Comparison of ENCODE assay signal across 25 mouse cellular contexts in genomic region chr5:8327645-8328269, GRCm38 (mm10). TPM values are rescaled to one million over a fixed set of nuclear protein-coding genes. Genes with fewer than 3 reads are reported as not detected.
A peak's percentile ranks its signal among the peaks of the same experiment; 100 is the strongest.
DNase-seq lines count a peak whose midpoint lies in the region; ATAC-seq and TF ChIP-seq lines count a peak whose summit lies in the region.
"Had no signal": no experiment of that assay in that cellular context is flagged by ENCODE, and none has a peak within 500 bp of the region (broad histone marks: within the 10 kb centered on the region; RNA-seq: fewer than 3 reads in every experiment).

No protein-coding gene starts in this region.

- no peaks in the 10 kb centered on the region for H3K9me3 ChIP-seq in kidney, embryonic 15.5 days (replicated peaks)
- no peaks in the 10 kb centered on the region for H3K9me3 ChIP-seq in kidney, postnatal 0 days (replicated peaks; ENCODE audit: low read length)
- H3K9me3 ChIP-seq: embryonic facial prominence, embryonic 10.5 days; embryonic facial prominence, embryonic 12.5 days; forebrain, embryonic 13.5 days; forebrain, embryonic 15.5 days; G1E had no signal

- 0 out of 2 replicates have a peak, but pooled peaks have one; percentile 56 for ATAC-seq in kidney, embryonic 15.5 days (replicated peaks; ENCODE audit: low FRiP score)
- ATAC-seq in kidney, postnatal 0 days (replicated peaks; ENCODE audit: low FRiP score, low read depth), result no peak
- ATAC-seq in hematopoietic stem cell, adult 5-6 weeks (replicated peaks in 1 of 2; ENCODE audit: insufficient read depth in 1 of 2, low FRiP score in 2 of 2, low TSS enrichment in 1 of 2, low read depth in 1 of 2, poor library complexity in 2 of 2, severe bottlenecking in 2 of 2), result peak; percentile 36 to 42; a peak in 2 of 4 replicates
- ATAC-seq: activated CD4-positive, CD25-positive, alpha-beta regulatory T cell, adult 4 months; CD4-positive, CD25-positive, alpha-beta regulatory T cell, adult 4 months; forebrain, embryonic 13.5 days; forebrain, embryonic 15.5 days; forebrain, postnatal 0 days; Patski had no signal

- no peak for TF ChIP-seq CTCF in kidney, postnatal 0 days (IDR thresholded peaks at IDR 0.05; ENCODE audit: low read depth)

- 47% methylated on average over 4 of the region's 4 CpGs for WGBS in kidney, embryonic 15.5 days
- WGBS in kidney, postnatal 0 days, result 41% methylated on average over 4 of the region's 4 CpGs

- no peak for DNase-seq in kidney, adult 9 months
- DNase-seq in kidney, postnatal 0 days (ENCODE audit: low spot score), result no peak
- DNase-seq in kidney, adult 18-20 months, result no peak
- no peak for DNase-seq in spleen, postnatal 36 days (ENCODE audit: low spot score in 2 of 2)
- DNase-seq: adrenal gland, adult 8-10 months; adrenal gland, postnatal 14 days; adrenal gland, postnatal 36 days; B cell, adult 2 months; cerebellum, adult 11-12 months; cerebellum, adult 2 months; cerebellum, adult 9-10 months; cerebellum, postnatal 10 days; cerebellum, postnatal 25 days; forebrain, postnatal 0 days had no signal

- H3K4me2 ChIP-seq in kidney, embryonic 15.5 days, result no peak overlapping the region
- H3K4me2 ChIP-seq in kidney, postnatal 0 days (ENCODE audit: low read length), result no peak overlapping the region
- H3K4me2 ChIP-seq: embryonic facial prominence, embryonic 12.5 days; forebrain, embryonic 13.5 days; forebrain, embryonic 15.5 days had no signal

- no peak overlapping the region for H3K9ac ChIP-seq in kidney, embryonic 15.5 days
- H3K9ac ChIP-seq in kidney, postnatal 0 days (ENCODE audit: low read depth, low read length), result no peak overlapping the region
- H3K9ac ChIP-seq: embryonic facial prominence, embryonic 12.5 days; forebrain, embryonic 13.5 days; forebrain, embryonic 15.5 days; forebrain, postnatal 0 days had no signal

- H3K4me3 ChIP-seq in kidney, embryonic 15.5 days (replicated peaks), result no peak overlapping the region
- H3K4me3 ChIP-seq in kidney, postnatal 0 days (replicated peaks; ENCODE audit: low read depth, low read length), result no peak overlapping the region
- H3K4me3 ChIP-seq: embryonic facial prominence, embryonic 10.5 days; embryonic facial prominence, embryonic 12.5 days; forebrain, embryonic 13.5 days; forebrain, embryonic 15.5 days had no signal

- peak overlapping the region; percentile 27; the same call in 1 of the 2 replicates for H3K27ac ChIP-seq in kidney, embryonic 15.5 days
- 0 out of 2 replicates have a peak overlapping the region, but pooled peaks have one; percentile 6 for H3K27ac ChIP-seq in kidney, postnatal 0 days
- H3K27ac ChIP-seq: embryonic facial prominence, embryonic 10.5 days; embryonic facial prominence, embryonic 12.5 days; forebrain, embryonic 13.5 days; forebrain, embryonic 15.5 days had no signal

- no peaks in the 10 kb centered on the region for H3K27me3 ChIP-seq in kidney, embryonic 15.5 days
- no peaks in the 10 kb centered on the region for H3K27me3 ChIP-seq in kidney, postnatal 0 days (ENCODE audit: insufficient read depth, low read length)
- H3K27me3 ChIP-seq: CH12.LX; embryonic facial prominence, embryonic 12.5 days; forebrain, embryonic 13.5 days; forebrain, embryonic 15.5 days had no signal

- peaks cover 3% of the 10 kb centered on the region; the same call in 1 of the 2 replicates for H3K4me1 ChIP-seq in kidney, embryonic 15.5 days
- H3K4me1 ChIP-seq in kidney, postnatal 0 days (replicated peaks; ENCODE audit: insufficient read depth, low read length), result no peaks in the 10 kb centered on the region
- H3K4me1 ChIP-seq: embryonic facial prominence, embryonic 10.5 days; embryonic facial prominence, embryonic 12.5 days; forebrain, embryonic 13.5 days; forebrain, embryonic 15.5 days had no signal

- no peaks in the 10 kb centered on the region for H3K36me3 ChIP-seq in kidney, embryonic 15.5 days
- H3K36me3 ChIP-seq in kidney, postnatal 0 days (ENCODE audit: insufficient read depth, low read length), result no peaks in the 10 kb centered on the region
- H3K36me3 ChIP-seq: embryonic facial prominence, embryonic 10.5 days; embryonic facial prominence, embryonic 12.5 days; G1E had no signal

RNA-seq across cellular contexts. Expression of gene Adam22, which starts 40.2 kb away (rescaled TPM):
- 8.2 and 8.5 TPM in 2 replicates for polyA plus RNA-seq in kidney, embryonic 15.5 days (2015; fragmentation: Nextera tagmentation; extraction: Ambion mirVana)
- 7.4 and 7.7 TPM in 2 replicates for polyA plus RNA-seq in kidney, postnatal 0 days (2015; fragmentation: Nextera tagmentation; extraction: Ambion mirVana)
- total RNA-seq in hematopoietic stem cell, adult 5-6 weeks (2017), result 10.6 and 15.7 TPM in 2 replicates
- polyA plus RNA-seq: G1E had no signal
